Mouse (Mus musculus): ENCODE measurements around the gene Itpr1. TPM values are rescaled to one million over a fixed set of nuclear protein-coding genes. Genes with fewer than 3 reads are reported as not detected.

The Itpr1 gene
- polyA plus RNA-seq (2015; fragmentation: Nextera tagmentation; extraction: Ambion mirVana): 3.4 and 5.2 TPM in 2 replicates

GRCm38 (mm10) chr6:108212881-108213295 is at the start of gene Itpr1:
TSS of gene Itpr1 (plus strand) at chr6:108213096.

GRCm38 (mm10) chr6:108184847-108185684 is 27.8 kb upstream of the Itpr1 start, which contains the start of gene Sumf1:
TSS of gene Sumf1 (minus strand) at chr6:108185582.

Small RNAs within 50 kb of the gene (microRNA-seq; reads per million reads assigned to microRNA genes)
- not detected for gene Mir7661

Other genes with a start within 250 kb of the Itpr1 start
- gene Setmar, start 148.1 kb upstream of the Itpr1 start, polyA plus RNA-seq (2015; fragmentation: Nextera tagmentation; extraction: Ambion mirVana): 3.6 and 3.7 TPM in 2 replicates
- 15.8 and 17.6 TPM in 2 replicates for gene Sumf1, start 27.5 kb upstream of the Itpr1 start, polyA plus RNA-seq (2015; fragmentation: Nextera tagmentation; extraction: Ambion mirVana)